Mouse (Mus musculus) heart, embryonic 12.5 days (tissue): ENCODE results near the gene Cry2. TPM values are rescaled to one million over a fixed set of nuclear protein-coding genes. Genes with fewer than 3 reads are reported as not detected.

Experiments
- ATAC-seq: fragments of 200-750 bp; cut with Nextera tagmentation; 2 replicates; pipeline ENCODE4 v1.8.0; 2017; ENCODE audit warnings: moderate TSS enrichment, moderate library complexity; ENCODE audit not compliant: insufficient number of reproducible peaks, low FRiP score
- H3K27ac ChIP-seq: fragments of 300-500 bp; sonication (generic); 2 replicates; pipeline ENCODE4 v1.5.1; 2016; ENCODE audit warnings: mild to moderate bottlenecking, moderate library complexity; ENCODE audit not compliant: poor library complexity, severe bottlenecking
- H3K27me3 ChIP-seq: fragments of 300-500 bp; sonication (generic); replicated peaks from 2 replicates; pipeline ENCODE4 v1.6.1; 2016; ENCODE audit warnings: mild to moderate bottlenecking, moderate library complexity
- H3K36me3 ChIP-seq: fragments of 300-500 bp; sonication (generic); 2 replicates; pipeline ENCODE4 v1.6.1; 2016; ENCODE audit warnings: mild to moderate bottlenecking, moderate library complexity
- H3K4me1 ChIP-seq: fragments of 300-500 bp; sonication (generic); replicated peaks from 2 replicates; pipeline ENCODE4 v1.6.1; 2016; ENCODE audit warnings: mild to moderate bottlenecking
- H3K4me2 ChIP-seq: fragments of 300-500 bp; sonication (generic); 2 replicates; pipeline ENCODE4 v1.6.1; 2016; ENCODE audit warnings: mild to moderate bottlenecking, moderate library complexity
- H3K4me3 ChIP-seq: fragments of 300-500 bp; sonication (generic); 2 replicates; pipeline ENCODE4 v1.5.1; 2016; ENCODE audit warnings: mild to moderate bottlenecking
- H3K9ac ChIP-seq: fragments of 300-500 bp; sonication (generic); 2 replicates; pipeline ENCODE4 v1.6.1; 2016; ENCODE audit warnings: mild to moderate bottlenecking, moderate library complexity
- H3K9me3 ChIP-seq: fragments of 300-500 bp; sonication (generic); replicated peaks from 2 replicates; pipeline ENCODE4 v1.6.1; 2016; ENCODE audit warnings: mild to moderate bottlenecking, moderate library complexity
- WGBS: fragments of 180-500 bp; shearing (Covaris S2); methylation state at CpG from one replicate; pipeline ENCODE4 v1.1.7; 2016; 5-methylcytosine and 5-hydroxymethylcytosine counted together
- polyA plus RNA-seq: library from polyadenylated mRNA; unstranded; fragments of >200 nt; fragmentation: Nextera tagmentation; extraction: Ambion mirVana; gene quantifications from 2 replicates; pipeline ENCODE4 v1.2.1, GENCODE M21; 2016

Cry2 gene
- polyA plus RNA-seq, 1 experiment from 2014 or later = 28.0 TPM

- Histone ChIP-seq H3K27me3 (peaks cover 11% of the 10 kb centered on the region; the same call in 1 of the 2 replicates), H3K4me3 (no peak overlapping the region), H3K9me3 (no peaks in the 10 kb centered on the region), H3K4me2 (no peak overlapping the region), H3K9ac (no peak overlapping the region), H3K4me1 (peaks cover 7% of the 10 kb centered on the region), H3K27ac (no peak overlapping the region), H3K36me3 (no peaks in the 10 kb centered on the region)
- WGBS = 59% methylated on average over 9 of the region's 9 CpGs
- ATAC-seq = no peak
Measured at GRCm38 (mm10) chr2:92445890-92446289, 12.0 kb upstream of the Cry2 start.

GRCm38 (mm10) chr2:92444376-92444775, 10.5 kb upstream of the Cry2 start:
- ATAC-seq = peak; percentile 89
- no peak overlapping the region for H3K4me3 ChIP-seq
- H3K27me3 ChIP-seq = peaks cover 18% of the 10 kb centered on the region; the same call in 1 of the 2 replicates
- H3K4me1 ChIP-seq = peaks cover 7% of the 10 kb centered on the region
- H3K27ac ChIP-seq = no peak overlapping the region
- H3K4me2 ChIP-seq = no peak overlapping the region
- H3K9me3 ChIP-seq = no peaks in the 10 kb centered on the region
- no peaks in the 10 kb centered on the region for H3K36me3 ChIP-seq
- WGBS = 20% methylated on average over 4 of the region's 4 CpGs
- no peak overlapping the region for H3K9ac ChIP-seq

GRCm38 (mm10) chr2:92443313-92443712, 9.5 kb upstream of the Cry2 start:
- Histone ChIP-seq H3K9me3 (no peaks in the 10 kb centered on the region), H3K27me3 (peaks cover 18% of the 10 kb centered on the region; the same call in 1 of the 2 replicates)
- 76% methylated on average over 4 of the region's 4 CpGs for WGBS

GRCm38 (mm10) chr2:92442419-92443001, 8.7 kb upstream of the Cry2 start:
- Histone ChIP-seq H3K9ac (no peak overlapping the region), H3K4me3 (no peak overlapping the region), H3K4me2 (no peak overlapping the region), H3K9me3 (no peaks in the 10 kb centered on the region), H3K27me3 (peaks cover 18% of the 10 kb centered on the region; the same call in 1 of the 2 replicates), H3K27ac (peak overlapping the region; percentile 28; the same call in 1 of the 2 replicates), H3K36me3 (no peaks in the 10 kb centered on the region), H3K4me1 (peaks cover 7% of the 10 kb centered on the region)
- no peak for ATAC-seq
- WGBS = 56% methylated on average over 12 of the region's 12 CpGs

More at GRCm38 (mm10) chr2:92443313-92443712, 9.5 kb upstream of the Cry2 start:
- no peak overlapping the region for H3K4me2 ChIP-seq
- H3K4me1 ChIP-seq = peaks cover 7% of the 10 kb centered on the region
- ATAC-seq = no peak
- no peak overlapping the region for H3K9ac ChIP-seq
- H3K36me3 ChIP-seq = no peaks in the 10 kb centered on the region
- no peak overlapping the region for H3K4me3 ChIP-seq
- no peak overlapping the region for H3K27ac ChIP-seq

GRCm38 (mm10) chr2:92440432-92440831, 6.6 kb upstream of the Cry2 start:
- H3K9me3 ChIP-seq = no peaks in the 10 kb centered on the region
- no peak overlapping the region for H3K4me3 ChIP-seq
- peaks cover 18% of the 10 kb centered on the region; the same call in 1 of the 2 replicates for H3K27me3 ChIP-seq
- no peak for ATAC-seq
- H3K4me2 ChIP-seq = no peak overlapping the region
- 68% methylated on average over 6 of the region's 6 CpGs for WGBS
- no peaks in the 10 kb centered on the region for H3K36me3 ChIP-seq
- H3K27ac ChIP-seq = no peak overlapping the region
- no peak overlapping the region for H3K9ac ChIP-seq
- H3K4me1 ChIP-seq = peaks cover 7% of the 10 kb centered on the region

GRCm38 (mm10) chr2:92438567-92438966, 4.7 kb upstream of the Cry2 start:
- no peak overlapping the region for H3K4me3 ChIP-seq
- H3K36me3 ChIP-seq = no peaks in the 10 kb centered on the region

GRCm38 (mm10) chr2:92437875-92438274, 4.0 kb upstream of the Cry2 start:
- peaks cover 16% of the 10 kb centered on the region; the same call in 1 of the 2 replicates for H3K27me3 ChIP-seq
- 2% methylated on average over 5 of the region's 5 CpGs for WGBS
- no peak overlapping the region for H3K9ac ChIP-seq
- no peaks in the 10 kb centered on the region for H3K36me3 ChIP-seq
- no peak for ATAC-seq
- no peaks in the 10 kb centered on the region for H3K9me3 ChIP-seq
- no peak overlapping the region for H3K4me3 ChIP-seq
- H3K4me1 ChIP-seq = peaks cover 15% of the 10 kb centered on the region
- peak overlapping the region; percentile 51; the same call in 1 of the 2 replicates for H3K27ac ChIP-seq
- H3K4me2 ChIP-seq = peak overlapping the region; percentile 35; the same call in 1 of the 2 replicates

More at GRCm38 (mm10) chr2:92438567-92438966, 4.7 kb upstream of the Cry2 start:
- peaks cover 9% of the 10 kb centered on the region for H3K4me1 ChIP-seq
- no peak overlapping the region for H3K4me2 ChIP-seq
- H3K9ac ChIP-seq = no peak overlapping the region
- 48% methylated on average over 3 of the region's 3 CpGs for WGBS
- peaks cover 16% of the 10 kb centered on the region; the same call in 1 of the 2 replicates for H3K27me3 ChIP-seq
- no peak overlapping the region for H3K27ac ChIP-seq
- no peak for ATAC-seq
- no peaks in the 10 kb centered on the region for H3K9me3 ChIP-seq

- WGBS = 76% methylated on average over 4 of the region's 4 CpGs
- Histone ChIP-seq H3K9me3 (no peaks in the 10 kb centered on the region), H3K27me3 (peaks cover 16% of the 10 kb centered on the region; the same call in 1 of the 2 replicates), H3K4me2 (no peak overlapping the region), H3K9ac (no peak overlapping the region), H3K36me3 (no peaks in the 10 kb centered on the region), H3K4me3 (no peak overlapping the region), H3K27ac (peak overlapping the region; percentile 51; the same call in 1 of the 2 replicates), H3K4me1 (peaks cover 17% of the 10 kb centered on the region)
- ATAC-seq = peak; percentile 30; the same call in 1 of the 2 replicates
Measured at GRCm38 (mm10) chr2:92437366-92437765, 3.5 kb upstream of the Cry2 start.

GRCm38 (mm10) chr2:92435023-92435422, 1.2 kb upstream of the Cry2 start:
- Histone ChIP-seq H3K27me3 (peaks cover 5% of the 10 kb centered on the region; the same call in 1 of the 2 replicates), H3K9ac (no peak overlapping the region), H3K27ac (no peak overlapping the region), H3K36me3 (no peaks in the 10 kb centered on the region), H3K4me2 (peak overlapping the region; percentile 89; the same call in 1 of the 2 replicates), H3K4me3 (no peak overlapping the region), H3K4me1 (peaks cover 35% of the 10 kb centered on the region), H3K9me3 (no peaks in the 10 kb centered on the region)
- 59% methylated on average over 6 of the region's 6 CpGs for WGBS
- no peak for ATAC-seq

- Histone ChIP-seq H3K4me1 (peaks cover 41% of the 10 kb centered on the region), H3K9me3 (no peaks in the 10 kb centered on the region), H3K4me3 (peak overlapping the region; percentile 88), H3K36me3 (no peaks in the 10 kb centered on the region), H3K27me3 (no peaks in the 10 kb centered on the region), H3K9ac (peak overlapping the region; percentile 29; the same call in 1 of the 2 replicates), H3K4me2 (peak overlapping the region; percentile 89), H3K27ac (no peak overlapping the region)
- ATAC-seq = no peak
- WGBS = 11% methylated on average over 12 of the region's 12 CpGs
Measured at GRCm38 (mm10) chr2:92434375-92434745, 517 bp upstream of the Cry2 start.

GRCm38 (mm10) chr2:92432299-92433295, 1.2 kb downstream of the Cry2 start:
- ATAC-seq = no peak
- no peaks in the 10 kb centered on the region for H3K36me3 ChIP-seq
- H3K9ac ChIP-seq = peak overlapping the region; percentile 91
- no peaks in the 10 kb centered on the region for H3K9me3 ChIP-seq
- peak overlapping the region; percentile 88 for H3K4me3 ChIP-seq
- no peaks in the 10 kb centered on the region for H3K27me3 ChIP-seq
- H3K27ac ChIP-seq = no peak overlapping the region
- H3K4me2 ChIP-seq = peak overlapping the region; percentile 89
- peaks cover 59% of the 10 kb centered on the region for H3K4me1 ChIP-seq
- 48% methylated on average over 17 of the region's 17 CpGs for WGBS
